Mouse (Mus musculus) small intestine, adult 2 months (tissue): ENCODE results near the gene Arf5.

ENCODE experiments used
- CTCF ChIP-seq: fragments of 200-500 bp; IDR thresholded peaks from 2 replicates; pipeline ENCODE4 v1.5.1; 2012; ENCODE audit warnings: low read depth, mild to moderate bottlenecking, control low read depth, inconsistent platforms, low read length, moderate library complexity, mixed read lengths; ENCODE audit not compliant: insufficient replicate concordance, insufficient read length; ENCODE audit errors: extremely low read depth
- POLR2A ChIP-seq: fragments of 200-500 bp; IDR thresholded peaks from 2 replicates; pipeline ENCODE4 v1.6.1; 2012; ENCODE audit warnings: low read depth, mild to moderate bottlenecking, control low read depth, inconsistent platforms, low read length, moderate library complexity

- TF ChIP-seq CTCF, result no peak
- TF ChIP-seq POLR2A, result no peak
Measured at GRCm38 (mm10) chr6:28419673-28420072, 3.7 kb upstream of the Arf5 start.
